Mouse (Mus musculus) olfactory bulb, adult 2 months (tissue): ENCODE data around the gene Rgs19. TPM values are rescaled to one million over a fixed set of nuclear protein-coding genes. Genes with fewer than 3 reads are reported as not detected.

ENCODE experiments used
- H3K27ac ChIP-seq: fragments of 200-500 bp; 2 replicates; pipeline ENCODE4 v1.5.1; 2012; ENCODE audit warnings: low read depth, low read length; ENCODE audit not compliant: insufficient read depth
- H3K4me1 ChIP-seq: fragments of 200-500 bp; 2 replicates; pipeline ENCODE4 v1.6.1; 2012; ENCODE audit warnings: low read length; ENCODE audit not compliant: control insufficient read depth, insufficient read depth
- H3K4me3 ChIP-seq: fragments of 200-500 bp; 2 replicates; pipeline ENCODE4 v1.5.1; 2012; ENCODE audit warnings: mild to moderate bottlenecking, low read depth, low read length, moderate library complexity; ENCODE audit not compliant: insufficient read depth
- CTCF ChIP-seq: fragments of 200-500 bp; IDR thresholded peaks from 2 replicates; pipeline ENCODE4 v1.5.1; 2012; ENCODE audit warnings: low read depth, mild to moderate bottlenecking, low read length, moderate library complexity; ENCODE audit not compliant: insufficient read depth
- POLR2A ChIP-seq: fragments of 200-500 bp; IDR thresholded peaks from 2 replicates; pipeline ENCODE4 v1.6.1; 2012; ENCODE audit warnings: mild to moderate bottlenecking, low read depth, low read length, moderate library complexity; ENCODE audit not compliant: insufficient read depth
- WGBS: fragments of 180-500 bp; shearing (Covaris S2); methylation state at CpG from one replicate; pipeline ENCODE4 v1.1.7; 2018; 5-methylcytosine and 5-hydroxymethylcytosine counted together
- polyA plus RNA-seq: library from polyadenylated mRNA; stranded (reverse); fragments of >200 nt; gene quantifications from 2 replicates; pipeline ENCODE4 v1.2.4, GENCODE M21; 2012; ENCODE audit warnings: low replicate concordance; ENCODE audit not compliant: missing spikeins, insufficient read depth, insufficient read length

The Rgs19 gene
- polyA plus RNA-seq, 1 experiment, result not detected

DNA sequence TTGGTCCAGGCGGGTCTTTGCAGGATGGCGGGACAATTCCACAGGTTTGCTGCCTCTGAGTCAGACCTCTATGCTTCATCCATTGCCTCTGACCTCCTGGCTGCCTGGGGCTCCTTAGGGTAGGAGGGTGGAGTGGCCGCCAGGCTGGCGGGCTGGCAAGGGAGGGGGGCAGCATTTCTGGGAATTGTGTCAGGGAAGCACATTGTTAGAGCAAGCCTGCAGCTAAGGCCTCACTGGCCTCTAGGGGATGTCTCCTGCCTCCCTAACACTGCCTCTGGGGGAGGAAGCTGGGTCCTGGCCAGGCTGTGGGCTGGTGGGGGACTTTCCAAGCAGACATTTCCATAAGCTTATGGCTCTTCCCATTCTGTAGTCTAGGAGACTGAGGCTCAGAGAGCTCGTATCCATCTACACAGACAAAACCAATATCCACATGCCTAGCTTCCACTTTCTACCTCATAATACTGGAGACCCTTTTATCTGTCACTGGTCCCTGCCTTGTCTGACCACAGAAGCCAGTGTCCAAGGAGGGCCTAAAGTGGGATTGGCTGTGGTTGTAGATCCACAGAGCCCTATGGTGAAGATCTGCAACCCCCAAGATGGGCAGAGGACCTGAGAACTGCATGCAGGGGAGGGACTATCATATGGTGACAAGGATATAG, 16.6 kb downstream of the Rgs19 start:
- TF ChIP-seq POLR2A (no peak), CTCF (no peak)
- Histone ChIP-seq H3K27ac (no peak overlapping the region), H3K4me3 (no peak overlapping the region), H3K4me1 (peaks cover 15% of the 10 kb centered on the region)
- 63% methylated on average over 5 of the region's 5 CpGs for WGBS

DNA sequence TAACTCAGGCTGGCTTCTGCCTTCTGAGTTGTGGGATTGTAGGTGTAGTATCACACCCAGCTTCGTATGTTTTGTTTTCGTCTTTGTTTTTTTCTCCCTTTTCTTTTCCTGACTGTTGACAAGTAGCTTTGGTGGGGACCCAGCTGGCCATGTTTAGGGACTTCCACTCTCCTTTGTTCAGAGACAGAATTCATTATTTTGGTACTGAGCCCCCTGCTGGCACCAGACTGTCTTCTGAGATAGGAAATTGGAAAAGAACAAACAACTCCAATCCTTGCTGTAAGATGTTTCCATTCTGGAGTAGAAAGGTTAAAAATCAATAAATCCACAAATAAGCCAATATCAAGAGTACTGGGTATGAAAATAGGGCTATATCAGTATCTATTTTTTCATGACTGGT, 17.4 kb downstream of the Rgs19 start:
- TF ChIP-seq POLR2A, result no peak
- TF ChIP-seq CTCF, result no peak
- Histone ChIP-seq H3K4me3 (no peak overlapping the region), H3K4me1 (peaks cover 18% of the 10 kb centered on the region), H3K27ac (no peak overlapping the region)
- 37% methylated on average over 2 of the region's 2 CpGs for WGBS

DNA sequence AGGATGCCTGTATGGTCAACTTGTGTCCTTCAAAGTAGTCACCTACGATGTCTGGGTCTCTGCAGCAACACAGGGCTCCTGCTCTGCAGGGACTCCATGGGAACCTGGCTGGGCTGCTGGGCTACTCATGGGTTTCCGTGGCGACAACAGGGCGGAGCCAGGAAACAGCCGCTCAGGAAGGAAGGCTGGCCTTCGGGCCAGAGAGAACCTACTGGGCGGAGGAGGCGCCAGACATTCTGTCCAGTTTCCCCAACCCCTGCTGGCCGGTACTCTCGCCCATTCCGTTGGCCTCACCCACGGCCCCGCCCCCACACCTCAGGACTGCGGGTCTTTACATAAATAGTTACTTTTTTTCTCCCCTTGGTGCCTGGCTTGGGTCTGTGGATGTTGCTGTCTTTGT, 18.3 kb downstream of the Rgs19 start:
- 13% methylated on average over 14 of the region's 14 CpGs for WGBS
- H3K27ac ChIP-seq, result no peak overlapping the region
- peaks cover 21% of the 10 kb centered on the region for H3K4me1 ChIP-seq
- H3K4me3 ChIP-seq, result no peak overlapping the region
- TF ChIP-seq POLR2A (no peak), CTCF (no peak)

DNA sequence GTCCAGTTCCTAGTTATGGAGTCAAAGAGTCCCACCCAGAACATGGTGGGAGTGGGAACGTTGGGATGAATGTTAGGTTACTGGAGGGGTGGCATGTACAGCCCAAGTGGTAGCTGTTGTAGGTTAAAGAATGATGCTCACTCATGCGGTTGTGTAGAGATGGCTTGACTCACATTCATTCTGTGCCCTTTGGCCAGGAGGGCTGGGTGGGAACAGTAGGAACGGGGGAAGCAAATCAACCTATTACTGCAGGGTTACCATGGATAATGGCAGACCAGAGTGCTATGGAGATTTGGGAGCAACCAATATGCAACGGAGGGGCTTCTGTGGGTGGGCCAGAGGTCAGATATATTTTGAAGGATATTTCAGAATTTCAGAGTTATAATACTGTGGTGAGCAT, 18.8 kb downstream of the Rgs19 start:
- TF ChIP-seq CTCF (no peak), POLR2A (no peak)
- WGBS, result 87% methylated on average over 4 of the region's 4 CpGs
- Histone ChIP-seq H3K27ac (no peak overlapping the region), H3K4me3 (no peak overlapping the region), H3K4me1 (peaks cover 21% of the 10 kb centered on the region)

DNA sequence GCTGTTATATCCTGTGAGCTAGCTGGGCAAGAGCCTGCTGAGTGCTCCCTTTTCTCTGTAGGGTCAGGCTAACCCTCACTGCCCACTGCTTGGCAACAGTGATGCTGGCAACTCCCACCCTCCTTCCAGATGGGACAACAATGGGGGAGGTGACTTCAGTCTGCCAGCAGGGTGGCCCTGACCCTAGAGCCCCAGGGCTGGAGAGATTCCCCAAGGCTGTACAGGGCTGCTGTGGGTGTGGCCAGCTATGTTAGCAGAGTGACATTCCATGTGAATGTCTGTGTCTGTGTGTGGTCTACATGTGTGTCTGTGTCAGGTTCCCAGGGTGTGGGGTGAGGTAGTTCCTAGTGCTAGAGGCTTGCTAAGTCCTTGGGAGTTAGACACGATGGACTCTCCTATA, 20.3 kb downstream of the Rgs19 start:
- Histone ChIP-seq H3K27ac (no peak overlapping the region), H3K4me3 (no peak overlapping the region), H3K4me1 (peaks cover 18% of the 10 kb centered on the region)
- 55% methylated on average over 1 of the region's 1 CpGs for WGBS
- no peak for TF ChIP-seq POLR2A
- TF ChIP-seq CTCF, result no peak

DNA sequence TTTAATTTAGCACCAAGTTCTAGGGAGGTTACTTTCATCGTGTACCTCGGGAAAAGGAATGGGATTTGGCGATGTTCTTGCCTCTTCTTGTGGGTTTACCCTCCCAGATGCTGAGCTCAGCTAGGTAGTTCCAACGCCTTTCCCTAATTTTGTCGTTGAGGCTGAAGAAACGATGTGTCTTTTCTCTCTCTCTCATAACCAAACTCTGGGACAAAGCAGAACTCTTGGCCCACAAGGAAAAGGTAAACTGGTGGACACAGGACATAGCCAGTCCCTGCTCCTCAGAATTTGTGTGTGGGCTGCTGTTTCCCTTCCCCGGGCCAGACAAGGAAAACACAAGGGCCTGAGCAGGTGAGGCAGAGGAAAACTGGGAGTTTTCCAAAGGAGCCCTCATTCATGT, 21.8 kb downstream of the Rgs19 start:
- Histone ChIP-seq H3K4me3 (no peak overlapping the region), H3K27ac (no peak overlapping the region), H3K4me1 (peaks cover 18% of the 10 kb centered on the region)
- 42% methylated on average over 7 of the region's 7 CpGs for WGBS
- TF ChIP-seq POLR2A (no peak), CTCF (no peak)

DNA sequence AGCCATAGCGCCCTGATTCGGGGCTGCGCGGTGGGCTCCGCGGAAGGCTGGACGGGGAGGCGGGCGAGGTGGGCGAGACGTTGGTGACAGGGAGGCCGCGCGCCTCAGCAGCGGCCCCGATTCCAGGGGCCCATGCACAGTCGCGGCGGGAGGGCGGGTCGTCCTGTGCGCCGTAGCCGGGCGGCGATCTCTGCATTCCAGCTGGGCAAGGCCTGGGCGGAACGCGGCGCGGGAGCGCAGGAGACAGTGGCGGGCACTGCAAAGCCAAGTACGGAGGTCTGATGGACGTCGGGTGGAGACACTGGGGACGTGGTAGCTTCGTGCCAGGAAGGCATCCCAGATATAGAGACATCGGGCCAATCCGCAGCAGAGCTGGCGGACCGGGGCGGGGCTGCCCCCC, 22.5 kb downstream of the Rgs19 start, which contains the start of gene Sox18:
Gene Sox18, minus strand, starts transcription at position 315 of the 400 bp plus-strand sequence.
- H3K4me1 ChIP-seq, result peaks cover 18% of the 10 kb centered on the region
- no peak for TF ChIP-seq POLR2A
- no peak for TF ChIP-seq CTCF
- WGBS, result 1% methylated on average over 43 of the region's 43 CpGs
- no peak within 1 kb of the TSS for H3K27ac ChIP-seq
- peak within 1 kb of the TSS; percentile 44 for H3K4me3 ChIP-seq

DNA sequence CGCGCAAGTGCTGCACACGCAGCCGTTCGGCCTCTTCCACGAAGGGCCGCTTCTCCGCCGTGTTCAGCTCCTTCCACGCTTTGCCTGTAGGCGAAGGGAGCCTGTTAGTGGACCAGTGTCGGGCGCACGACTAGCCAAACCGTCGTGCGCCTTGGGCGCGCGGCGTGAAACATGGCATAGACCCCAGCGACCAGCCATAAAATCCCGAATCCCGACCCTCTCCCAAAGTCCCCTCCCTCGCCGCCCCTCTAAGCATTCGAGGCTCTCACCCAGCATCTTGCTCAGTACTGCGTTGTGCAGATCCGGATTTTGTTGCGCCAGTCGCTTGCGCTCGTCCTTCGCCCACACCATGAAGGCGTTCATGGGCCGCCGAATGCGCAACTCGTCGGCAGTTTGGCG, 22.9 kb downstream of the Rgs19 start:
- no peak overlapping the region for H3K27ac ChIP-seq
- H3K4me1 ChIP-seq, result peaks cover 18% of the 10 kb centered on the region
- WGBS, result 1% methylated on average over 41 of the region's 41 CpGs
- H3K4me3 ChIP-seq, result peak overlapping the region; percentile 44
- TF ChIP-seq CTCF (no peak), POLR2A (no peak)

DNA sequence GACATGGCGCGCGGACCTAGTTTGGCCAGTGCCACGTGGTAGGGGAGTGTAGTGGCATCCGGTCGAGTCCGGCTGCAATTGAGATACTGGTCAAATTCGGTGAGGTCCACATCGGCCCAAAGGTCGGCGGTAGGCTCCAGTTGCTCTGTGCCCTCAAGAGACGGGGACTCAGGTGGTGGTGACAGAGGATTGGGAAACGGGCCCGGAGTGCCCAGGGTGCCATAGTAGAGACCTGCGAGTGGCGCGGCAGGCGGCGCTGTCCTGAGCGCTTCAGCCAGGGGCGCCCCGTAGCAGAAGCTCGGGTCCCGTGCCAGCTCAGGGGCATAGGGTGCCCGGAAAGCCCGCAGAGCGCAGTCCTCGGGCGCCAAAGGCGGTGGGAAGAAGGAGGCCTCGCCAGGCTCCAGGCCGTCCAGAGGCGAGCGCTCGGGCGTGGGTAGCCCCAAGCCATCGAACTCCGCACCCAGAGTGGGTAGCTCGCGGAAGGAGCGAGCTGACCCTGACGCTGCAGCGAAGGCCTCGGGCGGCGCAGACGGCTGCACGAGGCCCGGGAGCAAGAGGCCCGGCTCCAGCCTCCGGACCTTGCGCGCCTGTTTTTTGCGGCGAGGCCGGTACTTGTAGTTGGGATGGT, 23.4 kb downstream of the Rgs19 start:
- Histone ChIP-seq H3K4me1 (peaks cover 14% of the 10 kb centered on the region), H3K27ac (no peak overlapping the region), H3K4me3 (peak overlapping the region; percentile 44)
- WGBS, result 7% methylated on average over 56 of the region's 56 CpGs
- TF ChIP-seq CTCF (no peak), POLR2A (no peak)
